Mouse (Mus musculus) forebrain, embryonic 12.5 days (tissue): Measurements from ENCODE around the gene Pde4b. TPM values are rescaled to one million over a fixed set of nuclear protein-coding genes. Genes with fewer than 3 reads are reported as not detected.

Source experiments
- ATAC-seq: fragments of 200-750 bp; cut with Nextera tagmentation; 2 replicates; pipeline ENCODE4 v1.8.0; 2017; ENCODE audit warnings: moderate TSS enrichment; ENCODE audit not compliant: low FRiP score
- H3K27ac ChIP-seq: fragments of 300-500 bp; sonication (generic); 2 replicates; pipeline ENCODE4 v1.5.1; 2016; ENCODE audit warnings: mild to moderate bottlenecking
- H3K27me3 ChIP-seq: fragments of 300-500 bp; sonication (generic); 2 replicates; pipeline ENCODE4 v1.6.1; 2016; ENCODE audit warnings: mild to moderate bottlenecking
- H3K36me3 ChIP-seq: fragments of 300-500 bp; sonication (generic); replicated peaks from 2 replicates; pipeline ENCODE4 v1.6.1; 2016; ENCODE audit warnings: mild to moderate bottlenecking
- H3K4me1 ChIP-seq: fragments of 300-500 bp; sonication (generic); 2 replicates; pipeline ENCODE4 v1.6.1; 2016
- H3K4me2 ChIP-seq: fragments of 300-500 bp; sonication (generic); 2 replicates; pipeline ENCODE4 v1.6.1; 2016; ENCODE audit warnings: mild to moderate bottlenecking, moderate library complexity
- H3K4me3 ChIP-seq: fragments of 300-500 bp; sonication (generic); replicated peaks from 2 replicates; pipeline ENCODE4 v1.5.1; 2016; ENCODE audit warnings: mild to moderate bottlenecking
- H3K9ac ChIP-seq: fragments of 300-500 bp; sonication (generic); 2 replicates; pipeline ENCODE4 v1.6.1; 2016; ENCODE audit warnings: mild to moderate bottlenecking
- H3K9me3 ChIP-seq: fragments of 300-500 bp; sonication (generic); 2 replicates; pipeline ENCODE4 v1.6.1; 2016
- whole genome bisulfite sequencing: fragments of 180-500 bp; shearing (Covaris S2); methylation state at CpG from one replicate; pipeline ENCODE4 v1.1.7; 2016; 5-methylcytosine and 5-hydroxymethylcytosine counted together
- polyA plus RNA-seq: library from polyadenylated mRNA; unstranded; fragments of >200 nt; fragmentation: Nextera tagmentation; extraction: Ambion mirVana; gene quantifications from 2 replicates; pipeline ENCODE4 v1.2.1, GENCODE M21; 2016

Pde4b gene
- polyA plus RNA-seq, 1 experiment from 2014 or later = 7.5 TPM

GRCm38 (mm10) chr4:102106771-102107170 is 19.4 kb downstream of the Pde4b start:
- H3K36me3 ChIP-seq = no peaks in the 10 kb centered on the region
- ATAC-seq = no peak
- H3K9ac ChIP-seq = no peak overlapping the region
- H3K4me3 ChIP-seq = no peak overlapping the region
- no peaks in the 10 kb centered on the region for H3K9me3 ChIP-seq
- H3K27ac ChIP-seq = no peak overlapping the region
- no peaks in the 10 kb centered on the region for H3K27me3 ChIP-seq
- 93% methylated on average over 6 of the region's 6 CpGs for WGBS
- no peak overlapping the region for H3K4me2 ChIP-seq
- no peaks in the 10 kb centered on the region for H3K4me1 ChIP-seq

GRCm38 (mm10) chr4:102119454-102119853 is 32.1 kb downstream of the Pde4b start:
- Histone ChIP-seq H3K4me2 (no peak overlapping the region), H3K4me1 (no peaks in the 10 kb centered on the region), H3K36me3 (no peaks in the 10 kb centered on the region), H3K9me3 (no peaks in the 10 kb centered on the region), H3K27me3 (no peaks in the 10 kb centered on the region), H3K9ac (no peak overlapping the region), H3K4me3 (no peak overlapping the region), H3K27ac (no peak overlapping the region)
- no peak for ATAC-seq
- WGBS = 95% methylated on average over 3 of the region's 3 CpGs

DNA sequence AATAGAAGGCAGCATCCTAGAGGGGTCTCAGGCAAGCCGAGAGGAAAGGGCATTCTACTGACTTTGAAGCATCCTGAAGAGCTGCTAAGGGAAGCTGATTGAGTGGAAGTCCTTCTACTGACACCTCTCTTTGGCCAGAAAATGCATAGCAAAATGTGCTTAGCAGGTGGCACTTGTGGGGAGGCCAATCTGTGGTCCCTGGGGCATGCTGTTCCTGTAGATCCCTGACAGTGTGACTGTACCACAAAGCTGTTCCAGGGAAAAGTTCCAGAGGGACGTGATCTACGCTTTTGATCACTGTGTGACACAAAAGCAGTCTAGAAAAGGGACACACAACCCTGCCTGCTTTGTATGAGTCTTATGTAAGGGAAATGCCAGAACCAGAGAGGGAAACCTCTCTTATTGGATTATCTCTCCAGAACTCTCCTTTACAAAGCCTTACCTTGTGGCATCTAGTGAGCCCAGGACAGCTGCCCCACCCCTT is 49.1 kb downstream of the Pde4b start:
- Histone ChIP-seq H3K27ac (no peak overlapping the region), H3K9ac (no peak overlapping the region), H3K4me1 (no peaks in the 10 kb centered on the region), H3K36me3 (no peaks in the 10 kb centered on the region), H3K9me3 (no peaks in the 10 kb centered on the region), H3K27me3 (no peaks in the 10 kb centered on the region), H3K4me2 (no peak overlapping the region), H3K4me3 (no peak overlapping the region)
- WGBS = 79% methylated on average over 3 of the region's 3 CpGs
- ATAC-seq = no peak

DNA sequence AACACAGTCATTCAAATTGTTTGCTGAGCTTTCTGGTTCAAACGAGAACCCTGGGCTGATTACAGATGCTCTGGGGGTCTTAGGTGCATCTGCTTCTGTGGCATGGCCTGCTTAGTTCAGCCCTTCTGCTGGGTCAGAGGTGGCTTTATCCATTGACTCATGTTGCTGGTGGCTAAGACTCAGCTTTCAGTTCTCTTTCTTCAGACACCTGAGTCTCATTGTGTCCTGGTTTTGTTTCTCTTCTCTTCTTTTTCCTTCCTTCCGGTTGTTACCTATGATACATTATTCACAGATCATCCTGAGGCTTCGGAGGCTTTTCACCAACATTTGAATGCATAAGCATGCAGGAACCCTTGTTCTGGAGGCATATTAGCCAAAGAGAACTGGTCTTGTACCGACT is 51.0 kb downstream of the Pde4b start:
- H3K9ac ChIP-seq = no peak overlapping the region
- no peak for ATAC-seq
- no peaks in the 10 kb centered on the region for H3K36me3 ChIP-seq
- H3K4me1 ChIP-seq = no peaks in the 10 kb centered on the region
- no peak overlapping the region for H3K4me2 ChIP-seq
- WGBS = 72% methylated on average over 4 of the region's 4 CpGs
- no peak overlapping the region for H3K4me3 ChIP-seq
- no peak overlapping the region for H3K27ac ChIP-seq
- no peaks in the 10 kb centered on the region for H3K27me3 ChIP-seq
- no peaks in the 10 kb centered on the region for H3K9me3 ChIP-seq

GRCm38 (mm10) chr4:102141241-102141640 is 53.9 kb downstream of the Pde4b start:
- no peaks in the 10 kb centered on the region for H3K27me3 ChIP-seq
- WGBS = 93% methylated on average over 3 of the region's 3 CpGs
- H3K36me3 ChIP-seq = no peaks in the 10 kb centered on the region
- no peak for ATAC-seq
- H3K4me2 ChIP-seq = no peak overlapping the region
- no peak overlapping the region for H3K27ac ChIP-seq
- H3K4me3 ChIP-seq = no peak overlapping the region
- no peaks in the 10 kb centered on the region for H3K9me3 ChIP-seq
- no peak overlapping the region for H3K9ac ChIP-seq
- H3K4me1 ChIP-seq = no peaks in the 10 kb centered on the region

- no peak for ATAC-seq
- Histone ChIP-seq H3K36me3 (no peaks in the 10 kb centered on the region), H3K9me3 (no peaks in the 10 kb centered on the region), H3K9ac (no peak overlapping the region), H3K4me2 (no peak overlapping the region), H3K27ac (no peak overlapping the region), H3K27me3 (no peaks in the 10 kb centered on the region), H3K4me3 (no peak overlapping the region), H3K4me1 (no peaks in the 10 kb centered on the region; the same call in 1 of the 2 replicates)
- 67% methylated on average over 4 of the region's 4 CpGs for WGBS
These were observed 61.4 kb downstream of the Pde4b start for GRCm38 (mm10) chr4:102148766-102149165.

- no peak overlapping the region for H3K4me2 ChIP-seq
- H3K4me1 ChIP-seq = no peaks in the 10 kb centered on the region
- no peak for ATAC-seq
- H3K27ac ChIP-seq = no peak overlapping the region
- no peaks in the 10 kb centered on the region for H3K36me3 ChIP-seq
- no peaks in the 10 kb centered on the region for H3K27me3 ChIP-seq
- no peaks in the 10 kb centered on the region for H3K9me3 ChIP-seq
- no peak overlapping the region for H3K4me3 ChIP-seq
- no peak overlapping the region for H3K9ac ChIP-seq
These were observed 71.8 kb downstream of the Pde4b start for GRCm38 (mm10) chr4:102159178-102159577.

DNA sequence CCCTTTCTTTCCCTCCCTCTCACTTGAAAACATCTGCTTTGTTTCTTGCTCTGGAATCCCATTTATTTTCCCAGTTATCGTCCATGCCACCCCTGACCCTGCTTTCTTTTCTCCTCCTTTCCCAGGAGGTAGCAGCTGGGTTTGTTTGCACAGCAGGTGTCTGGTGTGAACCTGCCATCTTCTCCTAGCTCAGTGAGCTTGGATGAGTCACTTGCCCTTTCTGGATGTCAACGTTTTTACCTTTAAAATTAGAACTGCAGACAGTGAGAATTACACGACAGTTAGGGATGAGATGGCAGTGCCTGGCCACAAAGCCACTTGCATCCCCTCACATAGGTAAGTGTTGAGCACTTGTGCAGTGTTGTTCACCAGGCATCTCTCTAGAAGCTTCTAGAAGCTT is 84.3 kb downstream of the Pde4b start:
- Histone ChIP-seq H3K4me1 (no peaks in the 10 kb centered on the region; the same call in 1 of the 2 replicates), H3K4me3 (no peak overlapping the region), H3K4me2 (no peak overlapping the region), H3K27me3 (no peaks in the 10 kb centered on the region), H3K9me3 (no peaks in the 10 kb centered on the region), H3K36me3 (no peaks in the 10 kb centered on the region), H3K27ac (no peak overlapping the region), H3K9ac (no peak overlapping the region)
- WGBS = 45% methylated on average over 3 of the region's 3 CpGs
- no peak for ATAC-seq

- 57% methylated on average over 7 of the region's 7 CpGs for WGBS
- no peaks in the 10 kb centered on the region for H3K9me3 ChIP-seq
- no peaks in the 10 kb centered on the region for H3K36me3 ChIP-seq
- H3K4me2 ChIP-seq = no peak overlapping the region
- H3K4me3 ChIP-seq = no peak overlapping the region
- no peak for ATAC-seq
- no peak overlapping the region for H3K9ac ChIP-seq
- no peaks in the 10 kb centered on the region for H3K27me3 ChIP-seq
- no peaks in the 10 kb centered on the region; the same call in 1 of the 2 replicates for H3K4me1 ChIP-seq
- no peak overlapping the region for H3K27ac ChIP-seq
These were observed 85.4 kb downstream of the Pde4b start for GRCm38 (mm10) chr4:102172711-102173213.

- 86% methylated on average over 2 of the region's 2 CpGs for WGBS
- H3K9ac ChIP-seq = no peak overlapping the region
- no peaks in the 10 kb centered on the region for H3K36me3 ChIP-seq
- H3K27ac ChIP-seq = no peak overlapping the region
- no peaks in the 10 kb centered on the region for H3K27me3 ChIP-seq
- no peaks in the 10 kb centered on the region for H3K9me3 ChIP-seq
- H3K4me1 ChIP-seq = no peaks in the 10 kb centered on the region; the same call in 1 of the 2 replicates
- ATAC-seq = no peak
- no peak overlapping the region for H3K4me3 ChIP-seq
- H3K4me2 ChIP-seq = no peak overlapping the region
These were observed 88.6 kb downstream of the Pde4b start for GRCm38 (mm10) chr4:102175985-102176384.

- Histone ChIP-seq H3K9ac (no peak overlapping the region), H3K9me3 (no peaks in the 10 kb centered on the region), H3K4me2 (no peak overlapping the region), H3K27ac (no peak overlapping the region), H3K36me3 (no peaks in the 10 kb centered on the region), H3K4me1 (no peaks in the 10 kb centered on the region; the same call in 1 of the 2 replicates), H3K4me3 (no peak overlapping the region), H3K27me3 (no peaks in the 10 kb centered on the region)
- 86% methylated on average over 5 of the region's 5 CpGs for WGBS
- ATAC-seq = no peak
These were observed 89.9 kb downstream of the Pde4b start for GRCm38 (mm10) chr4:102177258-102177657.

DNA sequence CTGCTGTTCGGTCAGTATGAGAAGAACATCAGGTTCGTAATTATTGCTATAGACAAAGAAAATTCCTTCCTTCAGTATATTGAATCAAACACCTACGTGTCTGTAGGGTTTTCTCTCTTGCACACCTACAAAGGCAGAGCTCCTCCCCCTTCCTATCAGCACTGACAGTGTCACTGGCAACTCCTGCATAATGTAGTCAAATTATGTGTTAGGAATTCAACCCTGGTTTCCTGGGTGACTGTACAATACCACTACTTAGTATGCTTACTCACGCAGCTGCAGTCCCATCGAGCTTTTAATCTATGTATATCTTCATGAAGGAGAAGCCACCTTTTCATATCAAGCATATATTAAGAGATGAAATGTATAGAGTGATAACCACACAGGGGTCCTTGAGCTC is 99.5 kb downstream of the Pde4b start:
- WGBS = 61% methylated on average over 5 of the region's 5 CpGs
- Histone ChIP-seq H3K27ac (no peak overlapping the region), H3K27me3 (no peaks in the 10 kb centered on the region), H3K4me1 (0 out of 2 replicates have a peak, but pooled peaks cover 5% of the 10 kb centered on the region), H3K36me3 (no peaks in the 10 kb centered on the region), H3K9me3 (no peaks in the 10 kb centered on the region), H3K9ac (no peak overlapping the region), H3K4me2 (no peak overlapping the region), H3K4me3 (no peak overlapping the region)
- peak; percentile 73; the same call in 1 of the 2 replicates for ATAC-seq

DNA sequence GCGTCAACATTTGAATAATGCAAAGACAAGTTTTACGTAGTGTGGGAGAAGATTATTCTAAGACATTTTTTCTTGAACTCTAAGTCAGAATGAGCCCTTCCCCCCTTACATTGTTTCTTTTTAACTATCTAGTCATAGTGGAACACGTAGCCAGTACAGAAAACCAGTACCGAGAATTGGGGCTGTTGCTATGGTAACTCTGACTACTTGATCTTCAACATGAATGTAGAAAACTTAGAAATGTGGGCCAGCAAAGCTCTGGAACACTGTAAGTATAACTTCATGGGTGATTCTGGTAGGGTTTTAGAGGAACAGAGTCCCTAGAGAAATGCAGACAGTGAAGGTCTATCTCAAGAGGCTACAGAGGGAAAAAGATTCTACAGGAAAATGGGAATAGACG is 110.4 kb downstream of the Pde4b start:
- Histone ChIP-seq H3K27me3 (no peaks in the 10 kb centered on the region), H3K9me3 (no peaks in the 10 kb centered on the region), H3K4me1 (no peaks in the 10 kb centered on the region), H3K27ac (no peak overlapping the region), H3K4me2 (no peak overlapping the region), H3K36me3 (no peaks in the 10 kb centered on the region), H3K9ac (no peak overlapping the region), H3K4me3 (no peak overlapping the region)
- 85% methylated on average over 5 of the region's 5 CpGs for whole genome bisulfite sequencing
- ATAC-seq = no peak
